Mouse (Mus musculus) adrenal gland, postnatal 36 days (tissue): ENCODE measurements around the gene Spata25. TPM values are rescaled to one million over a fixed set of nuclear protein-coding genes. Genes with fewer than 3 reads are reported as not detected.
"Not testable (repeated sequence)": the region's sequence is repeated elsewhere in the genome, so short reads cannot be mapped to it uniquely, and the experiment has no call there.

Source experiments
- DNase-seq, 2 experiments: peaks; one replicate each; pipeline ENCODE4 v3.0.0; 2021; ENCODE audit warnings: mixed read lengths in 1 of 2
- long read RNA-seq, 2 experiments: library from polyadenylated mRNA; stranded (forward); transcript quantifications; one replicate each; pipeline ENCODE4 v2.0.0; 2021; ENCODE audit warnings: borderline sequencing depth in 2 of 2
- total RNA-seq, 2 experiments: library from RNA; stranded (reverse); gene quantifications; 2 replicates each; pipeline ENCODE4 v1.2.3; 2021

Gene Spata25
- not detected for total RNA-seq
- long read RNA-seq, experiment 1, result 0 reads
- long read RNA-seq, experiment 2, result 0 reads

GRCm38 (mm10) chr2:164828437-164828836 lies at the start of gene Spata25:
Spata25 (minus strand) TSS chr2:164828537.
- DNase-seq, result no peak

GRCm38 (mm10) chr2:164877376-164878215 lies 49.3 kb upstream of the Spata25 start:
- not testable (repeated sequence) for DNase-seq

GRCm38 (mm10) chr2:164875648-164876047 lies 47.3 kb upstream of the Spata25 start:
- not testable (repeated sequence) for DNase-seq

GRCm38 (mm10) chr2:164874239-164874769 lies 46.0 kb upstream of the Spata25 start:
- peak in 1 of 2 experiments; percentile 36 for DNase-seq

GRCm38 (mm10) chr2:164873621-164874020 lies 45.3 kb upstream of the Spata25 start:
- DNase-seq, result no peak

GRCm38 (mm10) chr2:164871602-164872303 lies 43.4 kb upstream of the Spata25 start:
- no peak for DNase-seq

- no peak for DNase-seq
These were observed 40.2 kb upstream of the Spata25 start for GRCm38 (mm10) chr2:164868491-164868890.

- DNase-seq, result no peak
These were observed 39.2 kb upstream of the Spata25 start for GRCm38 (mm10) chr2:164867566-164867965.

GRCm38 (mm10) chr2:164866741-164867551 lies 38.6 kb upstream of the Spata25 start:
- peak; percentile 73 to 84 for DNase-seq

- no peak for DNase-seq
These were observed 36.3 kb upstream of the Spata25 start for GRCm38 (mm10) chr2:164864593-164864992.

GRCm38 (mm10) chr2:164863411-164863810 lies 35.1 kb upstream of the Spata25 start:
- not testable (repeated sequence) for DNase-seq

GRCm38 (mm10) chr2:164862179-164862861 lies 34.0 kb upstream of the Spata25 start:
- DNase-seq, result peak; percentile 76 to 78

- no peak for DNase-seq
These were observed 32.8 kb upstream of the Spata25 start for GRCm38 (mm10) chr2:164861094-164861493.

GRCm38 (mm10) chr2:164859640-164860432 lies 31.5 kb upstream of the Spata25 start:
- no peak for DNase-seq

GRCm38 (mm10) chr2:164859155-164859554 lies 30.8 kb upstream of the Spata25 start:
- DNase-seq, result no peak

GRCm38 (mm10) chr2:164857842-164858553 lies 29.7 kb upstream of the Spata25 start:
- DNase-seq, result no peak

- peak; percentile 32 to 67 for DNase-seq
These were observed 28.9 kb upstream of the Spata25 start, which contains the start of gene Pltp for GRCm38 (mm10) chr2:164857101-164857821. Pltp (minus strand) TSS chr2:164857711.

GRCm38 (mm10) chr2:164856309-164857100 lies 28.2 kb upstream of the Spata25 start:
- peak in 1 of 2 experiments; percentile 32 for DNase-seq
